Mouse (Mus musculus): ENCODE measurements around the gene Lrrc4c. TPM values are rescaled to one million over a fixed set of nuclear protein-coding genes. Genes with fewer than 3 reads are reported as not detected.

Lrrc4c gene
- polyA plus RNA-seq, 1 experiment from 2014 or later = 19.5 TPM

GRCm38 (mm10) chr2:97568954-97569353, 1251.0 kb downstream of the Lrrc4c start:
- Histone ChIP-seq H3K4me2 (ENCODE audit: low read length) (no peak overlapping the region), H3K4me1 (ENCODE audit: control insufficient read depth, insufficient read depth, low read length) (peaks cover 3% of the 10 kb centered on the region), H3K9me3 (replicated peaks; ENCODE audit: control insufficient read depth, low read length) (no peaks in the 10 kb centered on the region), H3K27ac (ENCODE audit: low read depth, low read length) (no peak overlapping the region), H3K4me3 (ENCODE audit: low read depth, low read length) (no peak overlapping the region), H3K9ac (ENCODE audit: low read length) (no peak overlapping the region), H3K27me3 (replicated peaks; ENCODE audit: control insufficient read depth, insufficient read depth, low read length) (no peaks in the 10 kb centered on the region), H3K36me3 (ENCODE audit: control insufficient read depth, insufficient read depth, low read length) (no peaks in the 10 kb centered on the region)
- DNase-seq (ENCODE audit: low spot score) (no peak), ATAC-seq (no peak)
- 81% methylated on average over 2 of the region's 2 CpGs for WGBS

- Histone ChIP-seq H3K4me1 (ENCODE audit: control insufficient read depth, insufficient read depth, low read length) (no peaks in the 10 kb centered on the region), H3K9me3 (replicated peaks; ENCODE audit: control insufficient read depth, low read length) (no peaks in the 10 kb centered on the region), H3K27ac (ENCODE audit: low read depth, low read length) (no peak overlapping the region), H3K27me3 (replicated peaks; ENCODE audit: control insufficient read depth, insufficient read depth, low read length) (no peaks in the 10 kb centered on the region), H3K9ac (ENCODE audit: low read length) (no peak overlapping the region), H3K36me3 (ENCODE audit: control insufficient read depth, insufficient read depth, low read length) (no peaks in the 10 kb centered on the region), H3K4me3 (ENCODE audit: low read depth, low read length) (no peak overlapping the region), H3K4me2 (ENCODE audit: low read length) (no peak overlapping the region)
- no peak for ATAC-seq
- DNase-seq (ENCODE audit: low spot score) = no peak
These were observed 1257.0 kb downstream of the Lrrc4c start for GRCm38 (mm10) chr2:97574921-97575320.

GRCm38 (mm10) chr2:97581132-97581531, 1263.2 kb downstream of the Lrrc4c start:
- Histone ChIP-seq H3K27ac (ENCODE audit: low read depth, low read length) (no peak overlapping the region), H3K9ac (ENCODE audit: low read length) (no peak overlapping the region), H3K4me1 (ENCODE audit: control insufficient read depth, insufficient read depth, low read length) (no peaks in the 10 kb centered on the region), H3K36me3 (ENCODE audit: control insufficient read depth, insufficient read depth, low read length) (no peaks in the 10 kb centered on the region), H3K4me3 (ENCODE audit: low read depth, low read length) (no peak overlapping the region), H3K9me3 (replicated peaks; ENCODE audit: control insufficient read depth, low read length) (no peaks in the 10 kb centered on the region), H3K4me2 (ENCODE audit: low read length) (no peak overlapping the region), H3K27me3 (replicated peaks; ENCODE audit: control insufficient read depth, insufficient read depth, low read length) (no peaks in the 10 kb centered on the region)
- WGBS = 38% methylated on average over 2 of the region's 2 CpGs
- DNase-seq (ENCODE audit: low spot score) (no peak), ATAC-seq (no peak)

- no peaks in the 10 kb centered on the region for H3K27me3 ChIP-seq (replicated peaks; ENCODE audit: control insufficient read depth, insufficient read depth, low read length)
These were observed 1268.4 kb downstream of the Lrrc4c start for GRCm38 (mm10) chr2:97586322-97586721.

GRCm38 (mm10) chr2:97590563-97590962, 1272.6 kb downstream of the Lrrc4c start:
- 90% methylated on average over 3 of the region's 3 CpGs for WGBS
- Histone ChIP-seq H3K4me2 (ENCODE audit: low read length) (no peak overlapping the region), H3K9ac (ENCODE audit: low read length) (no peak overlapping the region)

More at GRCm38 (mm10) chr2:97586322-97586721, 1268.4 kb downstream of the Lrrc4c start:
- no peak overlapping the region for H3K27ac ChIP-seq (ENCODE audit: low read depth, low read length)
- DNase-seq (ENCODE audit: low spot score) = no peak
- no peak overlapping the region for H3K4me3 ChIP-seq (ENCODE audit: low read depth, low read length)
- no peaks in the 10 kb centered on the region for H3K9me3 ChIP-seq (replicated peaks; ENCODE audit: control insufficient read depth, low read length)
- WGBS = 88% methylated on average over 3 of the region's 3 CpGs
- no peaks in the 10 kb centered on the region for H3K4me1 ChIP-seq (ENCODE audit: control insufficient read depth, insufficient read depth, low read length)
- no peaks in the 10 kb centered on the region for H3K36me3 ChIP-seq (ENCODE audit: control insufficient read depth, insufficient read depth, low read length)
- no peak overlapping the region for H3K9ac ChIP-seq (ENCODE audit: low read length)
- no peak for ATAC-seq
- no peak overlapping the region for H3K4me2 ChIP-seq (ENCODE audit: low read length)

GRCm38 (mm10) chr2:97604182-97604581, 1286.2 kb downstream of the Lrrc4c start:
- no peaks in the 10 kb centered on the region for H3K9me3 ChIP-seq (replicated peaks; ENCODE audit: control insufficient read depth, low read length)
- no peak overlapping the region for H3K27ac ChIP-seq (ENCODE audit: low read depth, low read length)
- H3K4me1 ChIP-seq (ENCODE audit: control insufficient read depth, insufficient read depth, low read length) = peaks cover 3% of the 10 kb centered on the region; the same call in 1 of the 2 replicates
- H3K4me2 ChIP-seq (ENCODE audit: low read length) = no peak overlapping the region
- ATAC-seq = no peak
- no peaks in the 10 kb centered on the region for H3K27me3 ChIP-seq (replicated peaks; ENCODE audit: control insufficient read depth, insufficient read depth, low read length)
- H3K4me3 ChIP-seq (ENCODE audit: low read depth, low read length) = no peak overlapping the region
- H3K36me3 ChIP-seq (ENCODE audit: control insufficient read depth, insufficient read depth, low read length) = no peaks in the 10 kb centered on the region
- no peak for DNase-seq (ENCODE audit: low spot score)
- H3K9ac ChIP-seq (ENCODE audit: low read length) = no peak overlapping the region
- WGBS = 35% methylated on average over 3 of the region's 3 CpGs

More at GRCm38 (mm10) chr2:97590563-97590962, 1272.6 kb downstream of the Lrrc4c start:
- no peaks in the 10 kb centered on the region for H3K4me1 ChIP-seq (ENCODE audit: control insufficient read depth, insufficient read depth, low read length)
- no peaks in the 10 kb centered on the region for H3K9me3 ChIP-seq (replicated peaks; ENCODE audit: control insufficient read depth, low read length)
- no peak overlapping the region for H3K27ac ChIP-seq (ENCODE audit: low read depth, low read length)
- H3K27me3 ChIP-seq (replicated peaks; ENCODE audit: control insufficient read depth, insufficient read depth, low read length) = no peaks in the 10 kb centered on the region
- no peaks in the 10 kb centered on the region for H3K36me3 ChIP-seq (ENCODE audit: control insufficient read depth, insufficient read depth, low read length)
- ATAC-seq (no peak), DNase-seq (ENCODE audit: low spot score) (no peak)
- H3K4me3 ChIP-seq (ENCODE audit: low read depth, low read length) = no peak overlapping the region

GRCm38 (mm10) chr2:97604688-97605215, 1286.8 kb downstream of the Lrrc4c start:
- WGBS = 9% methylated on average over 3 of the region's 3 CpGs
- H3K4me1 ChIP-seq (ENCODE audit: control insufficient read depth, insufficient read depth, low read length) = peaks cover 3% of the 10 kb centered on the region; the same call in 1 of the 2 replicates
- ATAC-seq (no peak), DNase-seq (ENCODE audit: low spot score) (peak; percentile 25)
- H3K4me3 ChIP-seq (ENCODE audit: low read depth, low read length) = no peak overlapping the region
- no peaks in the 10 kb centered on the region for H3K9me3 ChIP-seq (replicated peaks; ENCODE audit: control insufficient read depth, low read length)
- H3K4me2 ChIP-seq (ENCODE audit: low read length) = no peak overlapping the region
- H3K27ac ChIP-seq (ENCODE audit: low read depth, low read length) = no peak overlapping the region
- H3K9ac ChIP-seq (ENCODE audit: low read length) = no peak overlapping the region
- no peaks in the 10 kb centered on the region for H3K36me3 ChIP-seq (ENCODE audit: control insufficient read depth, insufficient read depth, low read length)
- no peaks in the 10 kb centered on the region for H3K27me3 ChIP-seq (replicated peaks; ENCODE audit: control insufficient read depth, insufficient read depth, low read length)

- no peak overlapping the region for H3K27ac ChIP-seq (ENCODE audit: low read depth, low read length)
- H3K4me1 ChIP-seq (ENCODE audit: control insufficient read depth, insufficient read depth, low read length) = peaks cover 3% of the 10 kb centered on the region; the same call in 1 of the 2 replicates
- DNase-seq (ENCODE audit: low spot score) = no peak
These were observed 1291.5 kb downstream of the Lrrc4c start for GRCm38 (mm10) chr2:97609436-97609835.

GRCm38 (mm10) chr2:97610566-97610965, 1292.6 kb downstream of the Lrrc4c start:
- DNase-seq (ENCODE audit: low spot score) (no peak), ATAC-seq (no peak)
- Histone ChIP-seq H3K36me3 (ENCODE audit: control insufficient read depth, insufficient read depth, low read length) (no peaks in the 10 kb centered on the region), H3K9me3 (replicated peaks; ENCODE audit: control insufficient read depth, low read length) (no peaks in the 10 kb centered on the region), H3K4me3 (ENCODE audit: low read depth, low read length) (no peak overlapping the region), H3K27me3 (replicated peaks; ENCODE audit: control insufficient read depth, insufficient read depth, low read length) (no peaks in the 10 kb centered on the region), H3K4me2 (ENCODE audit: low read length) (no peak overlapping the region), H3K9ac (ENCODE audit: low read length) (no peak overlapping the region), H3K4me1 (ENCODE audit: control insufficient read depth, insufficient read depth, low read length) (no peaks in the 10 kb centered on the region), H3K27ac (ENCODE audit: low read depth, low read length) (no peak overlapping the region)
- WGBS = 69% methylated on average over 2 of the region's 2 CpGs

More at GRCm38 (mm10) chr2:97609436-97609835, 1291.5 kb downstream of the Lrrc4c start:
- ATAC-seq = peak; percentile 23; the same call in 1 of the 2 replicates
- Histone ChIP-seq H3K9me3 (replicated peaks; ENCODE audit: control insufficient read depth, low read length) (no peaks in the 10 kb centered on the region), H3K4me2 (ENCODE audit: low read length) (no peak overlapping the region), H3K27me3 (replicated peaks; ENCODE audit: control insufficient read depth, insufficient read depth, low read length) (no peaks in the 10 kb centered on the region), H3K36me3 (ENCODE audit: control insufficient read depth, insufficient read depth, low read length) (no peaks in the 10 kb centered on the region), H3K4me3 (ENCODE audit: low read depth, low read length) (no peak overlapping the region), H3K9ac (ENCODE audit: low read length) (no peak overlapping the region)

All from forebrain, embryonic 14.5 days (tissue).